ENCODE assay signal across 13 mouse cellular contexts in genomic region chr10:105020471-105021120, GRCm38 (mm10).
DNase-seq lines count a peak whose midpoint lies in the region; ATAC-seq lines count a peak whose summit lies in the region.
"Had no signal": no experiment of that assay in that cellular context is flagged by ENCODE, and none has a peak within 500 bp of the region (broad histone marks: within the 10 kb centered on the region; RNA-seq: fewer than 3 reads in every experiment).

No protein-coding gene starts in this region.

- no peak overlapping the region for H3K9ac ChIP-seq in kidney, embryonic 15.5 days
- no peak overlapping the region for H3K9ac ChIP-seq in hindbrain, embryonic 12.5 days
- H3K9ac ChIP-seq in neural tube, embryonic 14.5 days (replicated peaks; ENCODE audit: low read depth, low read length): no peak overlapping the region
- H3K9ac ChIP-seq: heart, embryonic 13.5 days; limb, embryonic 12.5 days had no signal

- H3K4me2 ChIP-seq in kidney, embryonic 15.5 days: 0 out of 2 replicates have a peak overlapping the region, but pooled peaks have one; percentile 4
- 0 out of 2 replicates have a peak overlapping the region, but pooled peaks have one; percentile 1 for H3K4me2 ChIP-seq in hindbrain, embryonic 12.5 days (replicated peaks)
- H3K4me2 ChIP-seq in neural tube, embryonic 14.5 days (ENCODE audit: low read depth, low read length): peak overlapping the region; percentile 8; the same call in 1 of the 2 replicates
- H3K4me2 ChIP-seq: heart, embryonic 13.5 days; limb, embryonic 12.5 days had no signal

- 64% methylated on average over 14 of the region's 14 CpGs for WGBS in kidney, embryonic 15.5 days
- WGBS in hindbrain, embryonic 12.5 days: 60% methylated on average over 14 of the region's 14 CpGs
- 79% methylated on average over 14 of the region's 14 CpGs for whole genome bisulfite sequencing in midbrain, embryonic 10.5 days
- WGBS in neural tube, embryonic 14.5 days: 52% methylated on average over 14 of the region's 14 CpGs

- H3K27ac ChIP-seq in kidney, embryonic 15.5 days: no peak overlapping the region
- H3K27ac ChIP-seq in hindbrain, embryonic 12.5 days: no peak overlapping the region
- H3K27ac ChIP-seq in midbrain, embryonic 10.5 days (replicated peaks): no peak overlapping the region
- no peak overlapping the region for H3K27ac ChIP-seq in neural tube, embryonic 14.5 days (ENCODE audit: low read depth, low read length)
- H3K27ac ChIP-seq: heart, embryonic 13.5 days; limb, embryonic 12.5 days had no signal

- no peaks in the 10 kb centered on the region for H3K4me1 ChIP-seq in kidney, embryonic 15.5 days
- no peaks in the 10 kb centered on the region for H3K4me1 ChIP-seq in hindbrain, embryonic 12.5 days
- peaks cover 16% of the 10 kb centered on the region; the same call in 1 of the 2 replicates for H3K4me1 ChIP-seq in midbrain, embryonic 10.5 days
- H3K4me1 ChIP-seq in neural tube, embryonic 14.5 days (ENCODE audit: control insufficient read depth, insufficient read depth, low read length): no peaks in the 10 kb centered on the region
- H3K4me1 ChIP-seq: heart, embryonic 13.5 days; limb, embryonic 12.5 days had no signal

- no peak for ATAC-seq in kidney, embryonic 15.5 days (replicated peaks; ENCODE audit: low FRiP score)
- no peak for ATAC-seq in hindbrain, embryonic 12.5 days (ENCODE audit: low FRiP score)
- ATAC-seq in neural tube, embryonic 14.5 days (ENCODE audit: low read depth): no peak
- ATAC-seq in granulocyte monocyte progenitor cell, adult 5-6 weeks (replicated peaks; ENCODE audit: poor library complexity, severe bottlenecking): no peak

- no peaks in the 10 kb centered on the region for H3K9me3 ChIP-seq in kidney, embryonic 15.5 days (replicated peaks)
- H3K9me3 ChIP-seq in hindbrain, embryonic 12.5 days (replicated peaks): no peaks in the 10 kb centered on the region
- no peaks in the 10 kb centered on the region for H3K9me3 ChIP-seq in midbrain, embryonic 10.5 days (replicated peaks)
- no peaks in the 10 kb centered on the region for H3K9me3 ChIP-seq in neural tube, embryonic 14.5 days (ENCODE audit: control insufficient read depth, low read length)
- H3K9me3 ChIP-seq: heart, embryonic 13.5 days; limb, embryonic 12.5 days had no signal

- no peak overlapping the region for H3K4me3 ChIP-seq in kidney, embryonic 15.5 days (replicated peaks)
- no peak overlapping the region for H3K4me3 ChIP-seq in hindbrain, embryonic 12.5 days
- no peak overlapping the region for H3K4me3 ChIP-seq in midbrain, embryonic 10.5 days
- H3K4me3 ChIP-seq in neural tube, embryonic 14.5 days (ENCODE audit: low read depth, low read length): no peak overlapping the region
- H3K4me3 ChIP-seq: heart, embryonic 13.5 days; limb, embryonic 12.5 days had no signal

- no peak for DNase-seq in kidney, postnatal 36 days
- DNase-seq in midbrain, embryonic 10.5 days (ENCODE audit: low spot score): peak; percentile 12
- no peak for DNase-seq in natural killer cell, adult 2 months (ENCODE audit: low spot score in 2 of 2)
- no peak for DNase-seq in right cerebral cortex, postnatal 10 days (ENCODE audit: low spot score in 2 of 2)
- DNase-seq: kidney, adult 18-20 months; lung, adult 2 months; right cerebral cortex, postnatal 14 days had no signal

- H3K36me3 ChIP-seq in kidney, embryonic 15.5 days: no peaks in the 10 kb centered on the region
- H3K36me3 ChIP-seq in hindbrain, embryonic 12.5 days: no peaks in the 10 kb centered on the region
- H3K36me3 ChIP-seq in midbrain, embryonic 10.5 days: no peaks in the 10 kb centered on the region
- H3K36me3 ChIP-seq in neural tube, embryonic 14.5 days (ENCODE audit: control insufficient read depth, insufficient read depth, low read length): no peaks in the 10 kb centered on the region
- H3K36me3 ChIP-seq: heart, embryonic 13.5 days; limb, embryonic 12.5 days had no signal

- no peaks in the 10 kb centered on the region for H3K27me3 ChIP-seq in kidney, embryonic 15.5 days
- no peaks in the 10 kb centered on the region for H3K27me3 ChIP-seq in hindbrain, embryonic 12.5 days
- no peaks in the 10 kb centered on the region for H3K27me3 ChIP-seq in midbrain, embryonic 10.5 days (ENCODE audit: low read depth, poor library complexity, severe bottlenecking)
- H3K27me3 ChIP-seq in neural tube, embryonic 14.5 days (ENCODE audit: control insufficient read depth, insufficient read depth, low read length): no peaks in the 10 kb centered on the region
- H3K27me3 ChIP-seq: heart, embryonic 13.5 days; limb, embryonic 12.5 days had no signal
